Mouse (Mus musculus) liver, postnatal 0 days (tissue): ENCODE measurements around the gene Hoxb9. TPM values are rescaled to one million over a fixed set of nuclear protein-coding genes. Genes with fewer than 3 reads are reported as not detected.

ENCODE experiments used
- ATAC-seq: fragments of 200-750 bp; cut with Nextera tagmentation; 2 replicates; pipeline ENCODE4 v1.8.0; 2017; ENCODE audit warnings: mild to moderate bottlenecking, moderate library complexity
- DNase-seq: peaks from one replicate; pipeline ENCODE4 v3.0.0-alpha.2; 2016
- H3K27ac ChIP-seq: fragments of 300-500 bp; sonication (generic); 2 replicates; pipeline ENCODE4 v1.5.1; 2014; ENCODE audit warnings: antibody characterized with exemption, moderate library complexity, mild to moderate bottlenecking, low read depth
- H3K27me3 ChIP-seq: fragments of 300-500 bp; sonication (generic); 2 replicates; pipeline ENCODE4 v1.6.1; 2014; ENCODE audit warnings: low read length, control low read depth, mixed read lengths; ENCODE audit not compliant: insufficient read depth
- H3K36me3 ChIP-seq: fragments of 300-500 bp; sonication (generic); replicated peaks from 2 replicates; pipeline ENCODE4 v1.6.1; 2014; ENCODE audit warnings: mild to moderate bottlenecking, control low read depth, low read length, moderate library complexity, mixed read lengths; ENCODE audit not compliant: insufficient read depth
- H3K4me1 ChIP-seq: fragments of 300-500 bp; sonication (generic); 2 replicates; pipeline ENCODE4 v1.6.1; 2014; ENCODE audit warnings: antibody characterized with exemption, mild to moderate bottlenecking, control low read depth; ENCODE audit not compliant: insufficient read depth
- H3K4me2 ChIP-seq: fragments of 300-500 bp; sonication (generic); 2 replicates; pipeline ENCODE4 v1.6.1; 2014; ENCODE audit warnings: low read depth, mild to moderate bottlenecking, low read length, moderate library complexity, mixed read lengths
- H3K4me3 ChIP-seq: fragments of 300-500 bp; sonication (generic); 2 replicates; pipeline ENCODE4 v1.5.1; 2014; ENCODE audit warnings: low read depth, low read length
- H3K9ac ChIP-seq: fragments of 300-500 bp; sonication (generic); replicated peaks from 2 replicates; pipeline ENCODE4 v1.6.1; 2014; ENCODE audit warnings: mild to moderate bottlenecking, moderate library complexity
- H3K9me3 ChIP-seq: fragments of 300-500 bp; sonication (generic); 2 replicates; pipeline ENCODE4 v1.6.1; 2016; ENCODE audit warnings: mild to moderate bottlenecking, control low read depth, low read length, mixed read lengths
- CTCF ChIP-seq: sonication (generic); IDR thresholded peaks from 2 replicates; pipeline ENCODE4 v1.5.1; 2016; ENCODE audit warnings: antibody characterized with exemption, low read depth
- EP300 ChIP-seq: IDR thresholded peaks from 2 replicates; pipeline ENCODE4 v1.6.1; 2016; ENCODE audit warnings: antibody characterized with exemption, low read depth, mild to moderate bottlenecking
- WGBS: fragments of 180-500 bp; shearing (Covaris S2); extraction: QIAGEN DNeasy Blood & Tissue Kit; methylation state at CpG from one replicate; pipeline ENCODE4 v1.1.7; 2014; ENCODE audit not compliant: insufficient replicate concordance; 5-methylcytosine and 5-hydroxymethylcytosine counted together
- polyA plus RNA-seq: library from polyadenylated mRNA; unstranded; fragments of >200 nt; fragmentation: Nextera tagmentation; extraction: Ambion mirVana; gene quantifications from 2 replicates; pipeline ENCODE4 v1.2.1, GENCODE M21; 2015

The Hoxb9 gene
- polyA plus RNA-seq, 1 experiment from 2014 or later: not detected

DNA sequence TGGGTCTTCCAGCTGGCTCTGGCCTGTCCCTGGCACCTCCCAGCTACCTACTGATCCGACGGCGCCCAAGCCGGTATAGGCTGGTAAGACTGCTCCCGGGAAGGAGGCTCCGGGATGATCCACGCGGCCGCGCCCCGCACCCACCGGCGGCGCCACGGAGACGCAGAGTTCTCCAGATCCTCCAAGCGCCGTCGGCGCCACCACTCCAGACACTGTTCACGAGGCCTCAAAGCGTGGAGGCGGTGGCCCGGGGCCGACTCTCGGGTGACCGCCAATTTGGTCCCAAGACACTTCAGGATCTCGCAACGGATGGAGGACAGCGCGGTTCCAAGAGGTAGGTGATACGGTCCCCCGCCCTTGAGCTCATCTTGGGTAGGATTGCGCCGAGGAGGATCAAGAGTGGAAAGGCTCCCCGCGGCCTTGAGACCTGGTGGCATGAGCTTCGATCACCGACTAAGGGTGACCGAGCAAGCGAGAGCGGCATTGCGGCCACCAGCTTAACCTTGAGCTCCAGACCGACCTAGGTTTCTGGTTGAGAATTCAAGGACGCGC, 19.7 kb upstream of the Hoxb9 start:
- Histone ChIP-seq H3K4me2 (no peak overlapping the region), H3K36me3 (no peaks in the 10 kb centered on the region), H3K9ac (no peak overlapping the region), H3K4me3 (no peak overlapping the region), H3K9me3 (no peaks in the 10 kb centered on the region), H3K27ac (no peak overlapping the region), H3K4me1 (no peaks in the 10 kb centered on the region), H3K27me3 (peaks cover 76% of the 10 kb centered on the region)
- TF ChIP-seq CTCF (no peak), EP300 (no peak)
- WGBS: 2% methylated on average over 43 of the region's 46 CpGs
- ATAC-seq (no peak), DNase-seq (no peak)

GRCm38 (mm10) chr11:96252541-96253120, 18.6 kb upstream of the Hoxb9 start:
- no peak overlapping the region for H3K4me3 ChIP-seq
- TF ChIP-seq CTCF: no peak
- no peak for TF ChIP-seq EP300
- 9% methylated on average over 12 of the region's 12 CpGs for WGBS
- H3K27me3 ChIP-seq: peaks cover 83% of the 10 kb centered on the region
- H3K4me2 ChIP-seq: no peak overlapping the region
- H3K9me3 ChIP-seq: no peaks in the 10 kb centered on the region
- ATAC-seq (no peak), DNase-seq (no peak)
- H3K9ac ChIP-seq: no peak overlapping the region
- H3K27ac ChIP-seq: no peak overlapping the region
- no peaks in the 10 kb centered on the region for H3K36me3 ChIP-seq
- H3K4me1 ChIP-seq: no peaks in the 10 kb centered on the region

DNA sequence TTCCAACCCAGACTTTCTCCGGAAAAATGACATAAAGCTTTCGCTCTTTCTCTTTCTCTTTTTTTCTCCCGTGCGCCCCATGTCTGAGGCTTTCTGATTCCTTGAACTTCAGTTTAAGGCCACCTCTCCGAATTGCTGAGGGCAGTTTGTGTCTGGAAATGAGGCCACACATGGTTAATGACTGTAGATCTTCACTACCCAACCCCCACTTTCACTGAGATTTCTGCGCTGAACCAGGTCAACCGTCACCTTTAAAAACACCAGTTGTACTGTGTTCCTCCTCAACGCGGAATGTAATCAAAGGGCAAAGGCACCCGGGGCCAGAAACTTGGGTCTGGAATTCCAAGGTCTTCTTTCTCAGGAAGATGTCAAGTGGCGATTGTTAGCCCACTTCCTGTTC, 17.0 kb upstream of the Hoxb9 start:
- Histone ChIP-seq H3K9me3 (no peaks in the 10 kb centered on the region), H3K4me2 (no peak overlapping the region), H3K4me3 (no peak overlapping the region), H3K27me3 (peaks cover 97% of the 10 kb centered on the region), H3K4me1 (no peaks in the 10 kb centered on the region), H3K36me3 (no peaks in the 10 kb centered on the region), H3K27ac (no peak overlapping the region), H3K9ac (no peak overlapping the region)
- DNase-seq: no peak
- no peak for TF ChIP-seq EP300
- no peak for TF ChIP-seq CTCF
- WGBS: 6% methylated on average over 11 of the region's 11 CpGs
- no peak for ATAC-seq

GRCm38 (mm10) chr11:96255111-96255995, 15.9 kb upstream of the Hoxb9 start:
- DNase-seq (no peak), ATAC-seq (no peak)
- TF ChIP-seq EP300 (no peak), CTCF (no peak)
- no peaks in the 10 kb centered on the region for H3K36me3 ChIP-seq
- no peak overlapping the region for H3K27ac ChIP-seq
- WGBS: 3% methylated on average over 39 of the region's 39 CpGs
- H3K4me2 ChIP-seq: no peak overlapping the region
- H3K4me3 ChIP-seq: no peak overlapping the region
- no peak overlapping the region for H3K9ac ChIP-seq
- no peaks in the 10 kb centered on the region for H3K9me3 ChIP-seq
- H3K27me3 ChIP-seq: peaks cover 97% of the 10 kb centered on the region
- no peaks in the 10 kb centered on the region for H3K4me1 ChIP-seq

DNA sequence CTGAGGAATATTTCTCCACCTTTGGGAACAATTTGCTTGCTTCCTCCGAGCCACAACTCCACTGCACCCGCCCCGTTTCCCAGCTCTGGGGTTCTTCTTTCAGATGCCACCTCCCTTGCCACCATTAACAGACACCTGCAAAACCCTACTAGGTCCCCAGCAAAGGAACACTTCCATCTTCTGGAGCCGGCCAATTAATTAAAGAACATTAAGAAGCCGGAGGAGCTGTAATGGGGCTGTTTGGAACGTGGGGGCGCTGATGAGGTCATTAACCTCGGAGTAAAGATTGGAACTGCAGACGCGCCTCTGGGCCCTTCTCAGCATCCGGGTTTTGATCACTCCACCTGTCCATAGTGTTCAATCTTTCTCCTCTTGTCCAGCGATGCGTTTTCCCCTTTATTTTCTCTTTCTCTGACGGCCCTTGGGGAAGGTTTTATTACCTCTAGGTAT, 15.2 kb upstream of the Hoxb9 start:
- WGBS: 10% methylated on average over 14 of the region's 14 CpGs
- H3K4me2 ChIP-seq: no peak overlapping the region
- H3K9ac ChIP-seq: no peak overlapping the region
- H3K4me1 ChIP-seq: no peaks in the 10 kb centered on the region
- TF ChIP-seq CTCF (no peak), EP300 (no peak)
- H3K4me3 ChIP-seq: no peak overlapping the region
- H3K9me3 ChIP-seq: no peaks in the 10 kb centered on the region
- no peak for DNase-seq
- peaks cover 97% of the 10 kb centered on the region for H3K27me3 ChIP-seq
- ATAC-seq: no peak
- no peaks in the 10 kb centered on the region for H3K36me3 ChIP-seq
- no peak overlapping the region for H3K27ac ChIP-seq

DNA sequence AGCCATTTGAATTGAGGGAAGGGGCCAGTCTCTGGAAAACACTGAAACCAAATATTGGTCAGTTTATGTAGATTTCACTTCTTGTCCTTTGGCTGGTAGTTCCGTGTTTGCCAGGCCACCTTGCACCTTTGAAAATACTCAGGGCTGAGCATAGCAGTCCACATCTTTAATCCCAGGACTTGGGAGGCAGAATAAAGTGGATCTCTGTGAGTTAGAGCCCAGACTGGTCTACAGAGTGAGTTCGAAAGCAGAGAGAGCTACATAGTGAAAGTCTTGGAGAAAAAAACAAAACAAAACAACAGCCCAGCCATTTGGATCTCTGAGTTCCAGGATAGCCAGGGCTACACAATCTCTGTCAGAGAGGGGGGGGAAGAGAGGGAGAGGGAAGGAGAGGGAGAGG, 14.1 kb upstream of the Hoxb9 start:
- no peaks in the 10 kb centered on the region for H3K36me3 ChIP-seq
- no peak for ATAC-seq
- no peak overlapping the region for H3K27ac ChIP-seq
- DNase-seq: no peak
- H3K4me2 ChIP-seq: no peak overlapping the region
- 21% methylated on average over 2 of the region's 2 CpGs for WGBS
- peaks cover 97% of the 10 kb centered on the region for H3K27me3 ChIP-seq
- no peaks in the 10 kb centered on the region for H3K4me1 ChIP-seq
- TF ChIP-seq CTCF (no peak), EP300 (no peak)
- H3K9ac ChIP-seq: no peak overlapping the region
- H3K4me3 ChIP-seq: no peak overlapping the region
- H3K9me3 ChIP-seq: no peaks in the 10 kb centered on the region
